Mouse (Mus musculus): ENCODE measurements around the gene Crebrf.
A peak's percentile ranks its signal among the peaks of the same experiment; 100 is the strongest.

Gene Crebrf

GRCm38 (mm10) chr17:26715271-26715758 is at the start of gene Crebrf:
Gene Crebrf, plus strand, starts transcription at chr17:26715650.
- DNase-seq = peak; percentile 99

DNA sequence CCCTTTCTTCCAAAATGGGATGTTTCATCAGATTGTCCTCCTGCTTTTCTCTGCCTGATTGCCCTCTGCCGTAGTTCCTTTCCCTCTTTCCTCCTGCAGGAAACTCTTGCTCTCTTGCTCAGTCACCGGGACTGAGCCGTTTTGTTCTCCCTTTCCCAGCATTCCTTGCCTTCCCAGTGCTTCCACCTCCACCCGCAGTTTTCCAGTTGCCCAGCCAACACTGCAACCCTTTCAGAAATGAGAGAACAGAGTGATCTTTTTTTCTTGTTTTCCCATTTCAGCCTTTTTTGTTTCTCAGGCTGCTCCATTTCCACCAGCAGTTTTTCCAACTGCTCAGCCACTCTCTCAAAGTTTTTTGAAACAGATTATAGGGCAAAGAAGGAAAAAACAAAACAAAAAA is 44.2 kb upstream of the Crebrf start:
- DNase-seq = no peak

GRCm38 (mm10) chr17:26675845-26676244 is 39.6 kb upstream of the Crebrf start:
- DNase-seq = no peak

DNA sequence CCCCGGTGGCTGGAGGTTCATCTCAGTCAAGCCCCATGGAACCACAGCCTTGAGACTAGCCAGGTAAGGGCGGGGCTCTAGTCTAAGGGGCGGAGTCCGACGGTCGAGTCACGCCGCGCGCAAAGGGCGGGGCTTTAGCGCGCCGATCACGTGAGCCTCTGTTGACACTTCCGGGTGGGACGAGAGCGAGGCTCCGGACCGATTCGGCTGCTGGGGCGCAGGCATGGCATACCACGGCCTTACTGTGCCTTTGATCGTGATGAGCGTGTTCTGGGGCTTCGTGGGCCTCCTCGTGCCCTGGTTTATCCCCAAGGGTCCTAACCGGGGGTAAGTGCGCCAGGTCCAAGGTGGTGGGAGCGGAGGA is 39.2 kb upstream of the Crebrf start:
- peak; percentile 90 for DNase-seq

DNA sequence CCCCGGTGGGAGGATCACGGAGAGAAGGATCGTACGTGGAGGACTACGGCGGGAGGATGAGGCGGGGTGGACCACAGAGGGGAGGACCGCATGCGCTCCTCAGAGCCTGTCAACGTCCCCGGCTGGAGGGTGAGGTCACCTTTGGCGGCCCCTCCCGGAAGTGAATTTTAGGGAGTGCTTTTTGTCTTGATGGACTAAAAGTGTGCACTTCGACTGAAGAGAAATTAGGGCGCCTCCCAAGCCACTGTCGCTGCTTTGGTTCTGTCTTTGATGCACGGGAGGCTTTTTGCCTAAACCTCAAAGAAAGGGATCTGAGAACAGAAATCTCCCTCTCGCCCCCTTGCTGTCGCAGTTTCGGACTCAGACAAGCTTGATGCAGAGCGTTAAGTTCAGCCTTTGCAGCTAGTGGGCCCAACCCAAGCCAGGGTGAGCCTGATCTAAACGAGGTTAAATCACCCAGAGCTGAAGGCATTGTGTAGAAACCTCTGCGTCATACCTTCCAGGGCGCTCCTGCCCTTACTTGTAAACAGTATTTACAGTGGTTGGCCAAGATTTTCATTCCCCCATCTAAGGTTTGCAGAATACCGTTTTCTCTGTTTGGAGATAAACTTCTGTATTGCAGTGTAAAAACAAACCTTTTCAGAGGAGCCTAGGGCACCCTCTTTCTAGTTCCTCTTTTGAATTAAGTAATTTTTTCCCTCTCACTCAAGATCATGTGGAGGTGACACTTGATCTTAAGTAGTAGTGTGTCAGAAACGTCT is 38.7 kb upstream of the Crebrf start:
- DNase-seq = no peak

DNA sequence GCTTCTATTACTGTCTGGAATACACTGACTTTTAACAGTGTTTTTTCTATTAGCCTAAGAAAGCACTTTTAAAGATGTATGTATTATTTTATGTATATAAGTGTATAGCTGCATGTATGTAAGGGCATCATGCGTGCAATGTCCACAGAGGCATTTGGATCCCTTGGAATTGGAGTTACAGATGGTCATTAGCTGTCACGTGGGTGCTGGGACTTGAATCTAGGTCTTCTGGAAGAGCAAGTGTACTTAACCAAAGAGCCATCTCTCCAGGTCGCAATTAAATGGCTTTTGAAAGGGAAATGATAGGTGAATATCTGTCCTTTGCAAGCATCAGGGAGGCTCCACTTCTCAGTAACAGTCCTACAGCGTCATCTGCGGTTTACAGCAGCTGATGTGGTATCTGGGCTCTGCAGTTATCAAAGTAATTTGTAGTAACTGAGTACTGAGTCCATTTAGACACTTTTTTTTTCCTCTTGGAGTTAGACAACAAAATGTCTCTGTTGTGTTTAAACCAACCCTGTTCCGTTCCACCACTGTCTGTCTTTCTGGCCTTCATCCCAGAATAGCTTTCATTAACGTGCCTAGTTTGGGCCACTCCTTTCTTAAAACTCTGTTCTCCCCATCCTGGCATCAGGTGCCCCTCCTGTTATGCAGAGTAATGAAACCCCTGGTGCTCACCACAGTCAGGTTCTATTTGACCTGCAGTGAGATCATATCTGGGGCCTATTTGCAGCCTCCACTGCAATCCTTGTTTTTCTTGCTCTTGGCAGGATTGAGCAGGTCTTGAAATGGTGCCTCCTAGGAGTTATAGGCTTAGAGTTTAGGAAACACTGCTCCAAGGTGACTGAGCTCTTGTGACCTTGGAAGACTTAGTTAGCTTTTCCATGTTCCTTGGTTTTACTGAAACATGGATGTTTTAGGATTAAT is 37.5 kb upstream of the Crebrf start:
- DNase-seq = no peak

- no peak for DNase-seq
These were observed 34.2 kb upstream of the Crebrf start for GRCm38 (mm10) chr17:26681276-26681675.

DNA sequence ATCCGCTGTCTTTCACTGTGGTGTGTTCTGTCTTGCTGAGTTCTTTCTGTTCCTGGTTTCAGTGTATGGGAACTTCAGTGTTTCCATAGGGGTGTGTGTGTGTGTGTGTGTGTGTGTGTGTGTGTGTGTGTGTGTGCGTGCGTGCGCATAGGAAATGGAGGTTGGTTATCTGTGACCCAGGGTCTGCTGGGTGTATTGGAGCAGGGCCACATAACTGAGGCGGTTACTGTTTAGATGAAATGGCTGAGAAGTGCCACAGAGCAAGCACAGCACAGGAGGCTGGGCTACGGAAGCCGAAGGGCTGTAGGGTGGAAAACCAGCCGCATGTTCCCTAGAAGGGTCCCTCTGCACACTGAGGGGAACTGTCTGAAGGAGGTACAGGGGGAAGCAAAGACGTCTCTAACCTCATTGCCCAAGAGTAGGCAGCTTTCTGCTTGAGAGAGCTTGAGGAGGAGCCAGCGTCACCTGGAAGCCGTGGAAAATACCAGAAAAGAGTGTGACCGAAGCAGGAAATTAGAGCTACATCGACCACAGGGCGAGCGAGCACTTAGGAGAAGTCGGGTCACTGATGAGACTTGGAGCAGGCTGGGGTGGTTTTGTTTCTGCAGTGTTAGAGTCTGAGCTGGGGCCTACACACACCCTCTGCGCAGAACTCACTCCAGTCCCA is 29.0 kb upstream of the Crebrf start:
- DNase-seq = no peak

- DNase-seq = no peak
These were observed 26.4 kb upstream of the Crebrf start for GRCm38 (mm10) chr17:26688795-26689735.

- no peak for DNase-seq
These were observed 25.6 kb upstream of the Crebrf start for GRCm38 (mm10) chr17:26689810-26690209.

- no peak for DNase-seq
These were observed 25.2 kb upstream of the Crebrf start for GRCm38 (mm10) chr17:26690236-26690635.

GRCm38 (mm10) chr17:26691110-26691509 is 24.3 kb upstream of the Crebrf start:
- DNase-seq = no peak

DNA sequence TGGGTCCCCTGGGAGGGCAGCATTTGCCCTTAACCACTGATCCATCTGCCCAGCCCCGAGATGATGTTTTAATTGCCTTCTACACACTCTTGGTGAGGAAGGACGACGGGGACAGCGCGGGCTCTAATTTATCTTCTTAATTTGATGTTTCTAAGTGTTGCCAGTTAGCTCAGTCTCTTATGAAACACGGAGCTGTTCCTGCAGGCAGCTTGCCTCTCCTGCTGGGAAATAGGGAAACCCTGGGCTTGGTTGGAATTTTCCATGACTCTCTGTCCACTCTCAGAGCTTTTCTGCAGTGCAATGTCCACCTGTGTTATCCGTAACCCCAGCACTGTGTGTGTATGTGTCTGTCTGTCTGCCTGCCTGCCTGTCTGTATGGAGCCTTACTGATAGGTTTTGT is 22.0 kb upstream of the Crebrf start:
- peak; percentile 54 for DNase-seq

GRCm38 (mm10) chr17:26694171-26694570 is 21.3 kb upstream of the Crebrf start:
- DNase-seq = peak; percentile 28

GRCm38 (mm10) chr17:26695193-26695592 is 20.3 kb upstream of the Crebrf start:
- DNase-seq = no peak

DNA sequence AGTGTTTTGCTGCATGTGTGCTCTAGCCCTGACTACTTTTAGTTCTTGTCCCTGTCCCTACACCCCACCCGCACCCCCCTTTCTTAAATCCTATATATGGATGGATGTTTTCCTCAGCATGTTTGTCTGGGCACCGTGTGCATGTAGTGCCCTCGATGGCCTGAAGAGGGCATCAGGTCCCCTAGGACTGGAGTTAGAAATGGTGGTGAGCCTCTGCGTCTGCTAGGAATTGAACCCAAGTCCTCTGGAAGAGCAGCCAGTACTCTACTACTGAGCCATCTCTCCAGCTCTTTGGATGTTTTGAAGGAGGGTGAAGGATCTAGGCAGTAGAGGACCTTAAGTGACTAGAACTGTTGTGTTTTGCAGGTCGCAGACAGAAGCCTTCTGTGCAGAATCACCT is 16.6 kb upstream of the Crebrf start:
- DNase-seq = no peak

DNA sequence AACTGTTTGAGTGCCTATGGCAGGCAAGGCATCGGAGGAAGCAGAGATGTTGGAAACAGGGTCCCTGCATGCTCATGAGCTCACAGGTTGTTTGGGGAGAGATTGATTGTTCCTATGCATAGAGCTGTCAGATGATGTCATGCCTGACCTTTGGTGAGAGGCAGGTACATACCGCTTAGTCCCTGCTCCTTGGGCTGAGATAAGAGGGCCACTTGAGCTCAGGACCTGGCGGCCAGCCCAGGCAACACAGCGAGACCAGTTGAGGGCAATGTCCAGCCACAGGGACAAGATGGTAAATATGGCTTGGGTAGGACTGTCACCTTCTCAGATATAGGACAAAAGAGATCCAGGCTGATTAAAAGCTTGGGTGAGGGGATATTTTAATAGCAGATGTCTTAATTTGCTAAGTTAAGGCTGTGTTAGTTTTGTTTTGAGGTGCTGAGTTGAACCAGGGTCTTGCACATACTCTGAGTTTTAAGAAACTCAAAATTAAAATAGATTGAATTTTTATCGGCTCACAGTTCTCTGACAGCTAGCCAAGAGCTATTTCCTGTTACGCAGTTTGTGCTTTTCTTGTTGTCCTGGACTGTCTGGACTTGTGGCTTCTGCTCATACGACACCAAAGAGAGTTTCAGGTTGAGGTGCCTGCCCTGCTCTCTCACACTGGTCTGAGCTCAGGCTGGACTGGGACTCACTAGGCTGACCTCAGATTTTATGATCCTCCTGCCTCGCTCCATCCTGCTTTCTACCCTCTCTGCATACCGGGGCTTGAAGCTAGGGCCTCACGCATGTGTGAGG is 15.4 kb upstream of the Crebrf start:
- no peak for DNase-seq

DNA sequence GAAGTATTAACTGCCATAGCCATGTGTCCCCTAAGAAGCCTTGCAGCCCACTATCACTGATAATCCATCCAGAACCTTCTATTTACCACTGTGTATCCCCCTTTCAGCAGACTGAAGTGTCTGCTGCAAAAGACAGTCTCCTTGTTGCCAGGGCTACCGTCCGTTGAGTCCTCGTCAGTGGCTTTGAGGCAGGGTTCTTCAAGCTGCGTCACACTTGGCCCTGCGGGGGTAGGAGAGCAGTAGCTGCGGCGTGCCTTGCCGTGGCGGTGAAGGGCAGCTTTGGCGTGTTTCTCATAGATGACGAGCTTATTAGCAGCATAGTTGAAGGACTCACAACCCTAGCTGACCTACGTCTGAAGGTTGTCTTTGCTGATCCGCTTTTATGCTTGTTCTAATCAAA is 13.9 kb upstream of the Crebrf start:
- DNase-seq = no peak

DNA sequence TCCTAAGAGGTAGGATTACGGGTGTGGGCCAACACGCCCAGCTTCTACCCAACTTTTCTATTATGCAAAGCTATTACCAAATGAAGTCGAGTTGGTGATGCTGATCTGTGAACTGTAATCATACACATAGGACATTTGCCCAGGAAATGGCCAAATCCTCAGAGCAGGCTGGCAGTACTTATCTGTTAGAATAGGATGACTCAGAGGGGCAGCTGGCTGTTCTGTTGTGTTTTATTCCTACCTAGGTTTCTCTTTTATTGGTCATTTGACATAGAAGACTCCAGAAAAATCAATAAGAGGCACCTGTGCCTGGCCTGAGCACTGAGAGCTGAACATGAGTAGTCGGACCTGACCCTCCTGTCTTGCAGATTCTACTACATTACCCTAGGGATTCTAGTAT is 12.8 kb upstream of the Crebrf start:
- DNase-seq = no peak

GRCm38 (mm10) chr17:26703671-26704070 is 11.8 kb upstream of the Crebrf start:
- DNase-seq = no peak
